Mouse (Mus musculus): Measurements from ENCODE around the gene Slc22a12.

Slc22a12 gene

DNA sequence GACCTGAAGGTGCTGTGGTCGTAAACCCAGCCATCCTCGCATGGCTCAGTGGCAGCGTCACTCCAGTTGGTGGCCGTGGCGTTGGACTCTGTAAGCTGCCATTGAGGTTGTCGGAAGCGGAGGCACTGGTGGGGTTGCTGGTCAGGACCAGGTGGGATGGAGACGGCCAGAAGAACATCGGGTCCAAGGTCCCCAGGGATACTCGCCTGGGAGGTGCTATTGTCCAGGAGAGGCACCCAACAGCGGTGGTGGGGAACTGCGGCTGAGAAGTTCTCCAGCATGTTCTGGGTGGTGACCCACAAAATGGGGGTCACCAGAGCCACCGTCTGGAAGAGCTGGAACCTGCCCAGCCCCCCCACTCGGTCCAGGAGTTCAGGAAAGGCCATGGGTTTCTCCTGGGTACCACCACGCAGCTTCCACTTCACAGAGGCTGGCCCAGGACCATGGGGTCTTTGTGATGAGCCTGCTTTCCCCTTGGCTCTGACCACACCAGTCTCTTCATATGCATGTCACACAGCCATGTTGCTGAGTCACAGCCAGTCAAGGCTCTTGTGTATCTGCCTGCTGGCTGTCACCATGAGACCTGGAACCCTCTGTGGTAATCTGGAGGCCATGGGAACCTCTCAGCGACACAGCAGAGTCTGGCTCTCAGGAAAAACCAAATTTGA lies at the start of gene Slc22a12:
TSS of gene Slc22a12 (minus strand) at position 666 of the 668 bp plus-strand sequence.
- DNase-seq (ENCODE audit: low read depth, low spot score) = no peak

DNA sequence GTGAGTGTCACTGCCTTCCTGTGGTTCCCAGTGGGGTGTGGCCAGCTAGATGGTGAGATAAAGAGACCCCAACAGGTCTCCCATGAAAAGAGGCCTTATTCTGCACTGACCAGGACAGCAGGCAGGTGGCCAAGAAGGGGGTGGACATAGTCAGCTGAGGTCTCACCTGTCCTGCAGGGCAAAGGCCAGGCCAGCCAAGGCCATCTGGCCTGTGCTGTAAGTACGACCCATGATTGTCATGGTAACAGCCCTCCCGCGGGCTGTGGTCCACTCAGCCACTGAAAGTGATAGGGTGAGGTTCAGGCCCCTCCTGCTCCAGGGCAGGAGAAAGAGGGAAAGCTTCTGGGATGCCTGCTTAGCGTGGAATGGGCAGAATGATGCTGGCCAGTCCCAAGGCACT lies 29.2 kb upstream of the Slc22a12 start:
- no peak for DNase-seq (ENCODE audit: low read depth, low spot score)

DNA sequence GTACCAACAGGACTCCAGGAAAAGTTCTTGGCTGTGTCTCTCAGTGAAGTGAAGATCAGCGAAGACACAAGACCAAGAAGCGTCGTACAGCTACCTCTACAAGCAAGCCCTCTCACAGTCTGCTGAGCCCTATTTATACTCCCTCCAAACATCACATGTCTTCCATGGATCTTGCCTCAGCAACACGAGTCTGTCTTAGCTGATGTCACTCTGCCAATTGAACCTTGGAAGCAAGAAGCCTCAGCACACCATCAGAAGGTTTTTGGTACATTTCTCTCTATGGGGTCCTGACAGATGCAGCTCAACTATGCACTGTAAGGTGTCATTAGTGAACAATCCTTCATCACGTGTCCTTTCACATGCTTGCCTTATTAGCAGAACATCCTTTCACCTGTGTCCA lies 28.6 kb upstream of the Slc22a12 start:
- DNase-seq (ENCODE audit: low read depth, low spot score) = no peak

DNA sequence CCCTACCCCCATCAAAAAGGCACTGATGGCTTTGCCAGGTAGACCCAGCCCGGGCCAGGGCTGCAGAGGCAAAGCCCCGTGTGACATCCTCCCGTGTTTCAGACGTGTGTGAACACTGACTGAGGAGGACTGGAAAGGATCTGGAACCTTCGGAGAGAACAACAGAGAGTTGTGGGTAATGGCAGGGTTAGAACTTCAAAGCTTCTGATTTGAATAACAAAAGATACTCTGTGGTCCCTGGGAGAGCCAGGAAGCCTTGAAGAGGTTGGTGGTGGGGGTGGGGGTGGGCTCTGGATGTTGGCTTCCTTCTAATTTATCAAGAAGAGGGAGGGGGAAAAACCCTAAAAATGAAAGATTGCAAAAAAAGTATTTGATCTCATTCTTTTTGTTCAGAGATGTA lies 26.7 kb upstream of the Slc22a12 start:
- no peak for DNase-seq (ENCODE audit: low read depth, low spot score)

DNA sequence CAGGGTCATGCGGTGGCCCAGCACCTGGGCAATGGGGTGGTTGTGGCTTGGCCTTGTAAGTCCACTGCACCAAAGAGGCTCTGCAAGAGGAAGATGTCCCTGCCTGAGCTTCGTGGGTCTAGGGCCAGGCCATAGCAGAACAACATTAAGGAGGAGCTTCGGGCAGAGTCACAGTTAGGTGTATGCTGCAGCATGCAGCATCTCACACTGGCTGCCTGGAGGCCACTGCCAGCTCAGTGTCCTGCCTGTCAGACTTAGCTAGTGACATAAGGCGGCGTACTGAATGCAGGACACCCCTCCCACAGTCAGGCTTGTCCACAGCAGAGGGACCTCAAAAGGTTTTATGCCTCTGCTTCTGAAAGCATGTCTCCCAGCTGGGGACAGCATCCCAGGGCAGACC lies 26.2 kb upstream of the Slc22a12 start:
- DNase-seq (ENCODE audit: low read depth, low spot score) = no peak

DNA sequence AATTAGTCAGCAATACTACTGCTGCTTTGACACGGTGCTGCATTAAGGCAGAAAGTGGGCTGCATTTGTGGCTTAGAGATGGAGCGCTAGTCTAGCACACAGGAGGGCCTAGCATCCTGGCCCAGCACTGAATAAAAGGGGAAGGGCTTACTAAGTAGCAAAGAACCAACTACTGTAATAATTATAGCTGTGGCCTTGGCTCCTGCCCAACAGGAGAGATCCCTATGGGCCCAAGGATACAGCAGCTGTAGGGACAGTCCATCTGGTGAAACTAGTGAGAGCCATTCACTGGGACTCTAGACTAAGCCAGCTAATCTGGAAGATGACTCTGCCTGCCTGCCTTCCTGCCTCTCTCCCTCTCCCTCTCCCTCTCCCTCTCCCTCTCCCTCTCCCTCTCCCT lies 23.6 kb upstream of the Slc22a12 start:
- DNase-seq (ENCODE audit: low read depth, low spot score) = no peak

DNA sequence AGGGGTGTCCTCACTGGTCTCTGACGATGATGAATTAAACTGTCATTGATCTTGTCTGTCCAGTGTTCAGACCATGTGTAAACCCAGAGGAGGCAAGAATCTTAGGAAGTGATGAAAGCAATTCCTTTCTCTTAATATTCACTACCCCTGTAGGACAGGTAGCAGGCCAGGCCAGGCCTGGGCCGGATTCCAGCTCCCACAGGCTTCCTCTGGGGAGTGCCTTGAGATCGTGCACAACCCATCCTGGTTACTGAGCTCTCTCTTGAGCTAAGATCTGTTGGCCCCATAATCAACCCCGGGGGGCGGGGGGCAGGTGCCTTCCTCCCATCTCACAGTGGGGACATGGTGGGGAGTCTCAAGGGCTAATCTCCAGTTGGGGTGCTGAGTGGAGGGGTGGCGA lies 22.3 kb upstream of the Slc22a12 start:
- DNase-seq (ENCODE audit: low read depth, low spot score) = no peak

DNA sequence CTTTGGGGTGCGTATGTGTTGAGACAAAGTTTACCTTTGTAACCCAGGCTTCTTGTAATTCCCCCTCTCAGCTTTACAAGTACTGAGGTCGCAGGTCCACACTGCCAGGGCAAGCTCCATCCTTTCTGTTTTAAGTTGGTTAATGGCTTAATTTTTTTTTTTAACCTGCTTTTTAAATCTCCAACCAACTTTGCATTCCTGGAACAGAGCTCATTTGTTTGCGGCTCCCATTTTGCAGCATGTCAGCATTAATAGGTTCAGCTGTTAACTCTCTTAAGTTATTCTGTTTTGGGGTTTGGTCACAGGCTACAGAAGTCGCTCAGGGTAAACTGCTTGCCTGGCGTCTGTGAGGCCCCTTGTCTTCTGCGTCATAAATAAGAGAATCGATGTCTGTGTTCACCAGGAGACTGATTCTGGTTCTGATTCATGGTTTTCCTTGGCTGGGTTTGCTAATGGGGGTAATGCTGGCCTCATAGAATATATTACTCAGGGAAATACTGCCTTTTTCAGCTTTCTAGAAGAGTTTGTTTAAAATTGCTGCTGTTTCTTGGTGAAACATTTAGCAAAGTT lies 17.5 kb upstream of the Slc22a12 start:
- DNase-seq (ENCODE audit: low read depth, low spot score) = no peak

DNA sequence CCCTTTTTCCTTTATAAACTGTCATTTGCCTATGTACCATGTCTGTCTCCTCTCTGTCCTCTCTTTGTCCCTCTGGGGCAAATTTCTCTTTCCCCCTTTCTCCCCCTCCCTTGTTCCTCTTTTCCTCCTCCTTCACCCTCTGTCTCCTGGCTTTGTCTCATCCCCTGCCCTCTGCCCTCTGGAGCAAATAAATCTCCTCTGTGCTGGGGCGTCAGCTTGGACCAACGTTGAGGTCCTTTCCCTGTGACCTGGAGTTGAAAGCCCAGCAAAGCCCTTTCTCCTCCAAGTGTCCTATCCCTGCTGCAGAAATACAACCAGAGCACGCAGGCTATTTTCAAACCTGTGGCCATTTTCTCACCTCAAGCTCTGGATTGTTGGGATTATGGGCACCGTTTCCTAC lies 16.7 kb upstream of the Slc22a12 start:
- no peak for DNase-seq (ENCODE audit: low read depth, low spot score)

DNA sequence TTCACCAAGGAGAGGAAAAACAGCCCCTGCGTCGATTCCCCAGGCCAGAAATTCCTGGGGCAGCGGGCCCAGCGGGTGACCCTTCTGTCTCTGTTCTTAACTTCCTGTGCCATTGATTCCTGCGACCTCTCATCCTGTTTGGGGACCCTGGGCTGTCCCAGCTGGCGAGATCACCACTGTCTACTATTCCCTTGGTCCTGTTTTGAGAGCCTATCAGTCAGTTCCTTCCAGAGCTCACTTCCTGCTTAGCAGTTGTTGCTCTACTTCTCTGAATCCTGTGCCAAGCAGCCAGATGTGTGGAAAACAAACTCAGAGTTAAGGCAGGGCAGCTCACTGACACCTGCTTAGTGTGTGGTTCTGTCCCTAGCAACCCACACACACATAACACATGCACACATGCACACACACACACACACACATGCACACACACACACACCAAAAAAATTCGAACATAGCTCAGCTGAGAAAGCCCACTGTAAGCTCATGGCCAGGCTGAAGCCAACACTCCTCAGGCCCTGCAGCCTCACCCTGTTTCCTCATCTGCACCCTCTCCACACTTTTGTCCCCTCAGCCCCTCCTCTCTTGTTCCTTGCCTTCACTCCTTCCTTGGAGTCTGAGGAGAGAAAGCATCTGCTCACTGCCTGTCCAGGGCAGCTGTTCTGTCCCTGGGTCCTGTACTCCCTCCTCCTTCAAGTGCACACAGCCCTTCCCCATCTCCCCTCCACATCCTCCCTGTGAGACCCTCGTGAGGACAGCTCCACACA lies 11.2 kb upstream of the Slc22a12 start:
- no peak for DNase-seq (ENCODE audit: low read depth, low spot score)

DNA sequence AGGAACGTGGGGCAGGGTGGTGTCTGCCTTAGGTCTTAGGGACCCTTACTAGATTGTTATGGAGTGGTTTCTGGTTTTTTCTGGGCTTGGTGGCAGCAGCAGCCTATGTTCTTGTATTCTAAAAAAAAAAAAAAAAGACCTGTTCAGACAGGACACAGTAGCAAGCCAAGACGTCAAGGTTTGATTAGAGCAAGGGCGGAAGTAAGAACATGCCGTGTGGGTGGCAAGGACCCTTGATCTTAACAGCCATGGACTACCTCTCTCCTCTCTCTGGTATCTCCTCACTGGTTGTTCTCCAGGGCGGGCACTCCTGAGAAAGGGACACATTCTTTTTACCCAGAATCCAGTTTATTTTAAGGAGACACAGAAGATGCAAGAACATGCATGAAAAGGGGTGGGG lies 10.3 kb upstream of the Slc22a12 start:
- no peak for DNase-seq (ENCODE audit: low read depth, low spot score)

DNA sequence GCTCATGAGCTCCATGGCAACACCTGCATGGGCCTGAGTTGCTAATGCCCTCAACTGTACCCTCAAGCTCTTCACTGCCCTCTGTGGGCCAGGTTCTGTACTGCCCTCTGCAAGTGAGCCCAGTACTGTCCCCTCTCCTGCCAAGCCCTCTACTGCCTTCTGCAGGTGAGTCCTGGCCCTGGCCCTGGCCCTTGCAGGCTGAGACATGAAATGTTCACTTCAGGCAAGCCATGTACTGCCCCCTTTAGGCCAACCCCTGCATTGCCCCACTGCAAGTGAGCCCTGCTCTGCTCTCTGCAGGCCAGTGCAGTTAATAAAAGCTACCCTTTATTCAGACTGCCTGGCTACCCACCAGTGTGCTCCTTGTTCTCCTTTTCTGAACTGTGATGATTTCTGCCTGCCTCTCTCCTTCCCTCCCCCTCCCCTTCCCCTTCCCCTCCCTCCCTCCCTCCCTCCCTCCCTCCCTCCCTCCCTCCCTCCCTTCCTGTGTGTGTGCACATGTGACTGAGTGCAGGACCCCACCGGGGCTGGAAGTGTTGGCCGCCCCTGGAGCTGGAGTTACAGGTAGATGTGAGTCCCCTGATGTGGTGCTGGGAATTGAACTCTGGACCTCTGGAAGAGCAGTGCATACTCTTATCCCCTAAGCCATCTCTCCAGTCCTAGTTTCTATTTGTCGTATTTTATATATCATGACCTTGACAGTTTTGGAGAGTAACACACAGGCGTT lies 9.6 kb upstream of the Slc22a12 start:
- DNase-seq (ENCODE audit: low read depth, low spot score) = no peak

DNA sequence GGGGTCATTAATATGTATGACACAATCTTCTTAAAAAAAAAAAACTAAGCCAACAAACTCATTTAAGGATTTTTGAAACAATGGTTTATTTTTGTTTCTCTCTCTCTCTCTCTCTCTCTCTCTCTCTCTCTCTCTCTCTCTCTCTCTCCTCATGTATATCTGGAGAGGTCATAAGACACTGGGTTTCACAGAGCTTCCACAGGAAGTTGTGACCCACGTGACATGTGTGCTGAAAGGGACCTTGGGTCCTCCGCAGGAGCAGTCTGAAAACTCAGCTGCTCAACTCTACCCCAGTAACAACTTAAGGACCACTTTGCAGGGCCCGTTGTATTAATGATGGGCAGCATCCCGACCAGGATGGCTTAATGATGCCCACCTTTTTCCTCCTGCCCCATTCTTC lies 8.4 kb upstream of the Slc22a12 start:
- no peak for DNase-seq (ENCODE audit: low read depth, low spot score)

DNA sequence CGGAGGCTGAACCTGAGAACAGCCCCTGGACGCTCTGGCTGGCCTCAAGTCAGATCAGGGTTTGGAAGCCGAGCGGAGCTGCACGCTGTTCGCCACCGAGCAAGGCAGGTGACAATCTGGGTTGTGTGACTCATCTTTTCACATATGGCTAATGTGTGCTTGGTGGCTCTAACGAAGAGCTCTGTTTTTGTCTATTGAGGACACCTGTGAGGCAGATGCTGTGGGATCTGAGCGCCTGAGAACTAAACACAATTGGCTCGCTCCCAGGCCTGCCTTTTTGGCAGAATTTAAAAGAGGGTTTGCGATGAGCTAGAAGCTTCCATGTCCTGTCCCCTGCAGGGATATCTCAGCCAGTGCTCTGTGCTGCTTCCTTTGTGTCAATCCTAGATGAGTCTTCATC lies 6.7 kb upstream of the Slc22a12 start:
- no peak for DNase-seq (ENCODE audit: low read depth, low spot score)

DNA sequence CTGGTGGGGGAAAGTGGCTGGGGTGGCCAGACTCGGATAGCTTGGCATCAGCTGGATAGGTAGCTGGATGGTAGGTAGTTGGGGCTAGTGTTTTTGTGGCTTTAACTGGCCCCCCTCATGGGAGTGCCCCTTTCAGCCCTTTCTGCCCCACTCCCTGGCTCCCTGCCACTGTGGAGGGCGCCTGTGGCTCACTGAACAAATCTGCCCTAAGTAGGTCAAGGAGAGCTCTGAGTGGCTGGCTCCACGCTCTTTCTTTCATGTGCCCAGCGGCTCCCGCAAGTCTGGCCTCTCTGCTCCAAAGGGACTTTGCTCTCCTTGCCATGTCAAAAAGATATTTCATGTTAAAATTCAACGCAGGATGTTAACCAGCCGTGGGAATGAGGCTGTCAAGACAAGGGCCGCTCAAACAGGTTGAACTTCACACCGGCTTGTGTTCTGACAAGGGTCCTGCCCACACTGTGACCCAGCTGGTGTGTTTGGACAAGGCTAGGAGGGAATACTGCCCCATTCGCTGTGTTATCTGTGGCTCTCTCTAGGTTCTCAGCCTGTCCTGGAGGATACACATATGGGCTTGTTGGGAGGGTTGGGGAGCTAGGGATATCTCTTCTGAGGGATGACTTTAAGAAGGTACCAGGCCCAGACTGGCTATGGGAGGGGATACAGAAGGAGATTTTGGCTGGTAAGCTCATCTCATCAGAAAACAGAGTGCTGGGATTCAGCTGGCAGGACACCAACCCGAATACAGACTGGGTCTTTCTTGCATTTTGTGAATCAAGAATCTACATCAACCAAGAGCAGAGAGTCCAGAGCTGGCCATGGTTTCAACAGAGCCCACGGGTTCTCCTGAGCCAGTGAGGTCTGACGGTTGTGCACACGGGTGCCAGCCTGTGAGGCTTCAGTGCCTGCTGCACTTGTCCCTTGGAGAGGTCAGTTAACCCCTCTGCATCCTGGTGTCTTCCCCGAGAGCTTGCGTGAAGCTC lies 5.9 kb upstream of the Slc22a12 start:
- no peak for DNase-seq (ENCODE audit: low read depth, low spot score)

DNA sequence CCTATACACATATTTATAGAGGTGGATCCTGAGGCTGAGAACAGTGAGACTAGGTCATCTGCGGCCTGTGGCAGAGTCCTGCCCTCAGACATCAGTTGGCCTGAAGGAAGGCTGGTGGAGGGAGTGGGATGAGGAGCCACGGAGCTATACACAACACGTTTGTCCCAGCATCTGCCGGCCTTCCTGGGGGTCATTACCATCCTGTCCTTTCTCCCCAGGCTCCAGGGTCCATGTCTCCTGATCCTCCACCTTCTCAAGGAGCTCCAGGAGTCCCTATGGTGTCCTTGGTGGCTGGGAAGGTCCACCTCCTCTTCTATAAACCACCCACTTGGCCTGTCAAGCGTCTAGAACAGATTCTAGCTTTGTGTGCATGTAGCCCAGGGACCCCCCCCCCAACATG lies 5.0 kb upstream of the Slc22a12 start:
- DNase-seq (ENCODE audit: low read depth, low spot score) = no peak

DNA sequence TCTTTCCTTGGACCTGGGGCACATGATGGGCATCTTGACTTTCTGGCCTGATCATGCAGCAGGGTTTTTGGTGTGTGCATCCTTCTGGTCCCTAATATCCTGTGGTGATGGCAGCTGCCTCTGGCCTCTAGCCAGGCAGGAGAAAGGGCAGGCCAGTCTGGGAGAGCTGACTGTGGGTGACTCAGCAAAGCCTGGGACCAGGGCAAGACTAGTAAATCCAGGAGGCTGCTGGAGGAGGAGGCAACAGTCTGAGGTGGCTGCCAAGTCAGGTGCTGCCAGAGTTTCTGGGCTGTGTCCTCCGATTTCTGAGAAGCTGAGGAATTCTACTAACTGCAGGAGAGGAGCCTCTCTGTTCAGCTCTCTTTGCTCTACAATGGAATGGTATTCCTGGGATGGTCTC lies 3.3 kb upstream of the Slc22a12 start:
- no peak for DNase-seq (ENCODE audit: low read depth, low spot score)

DNA sequence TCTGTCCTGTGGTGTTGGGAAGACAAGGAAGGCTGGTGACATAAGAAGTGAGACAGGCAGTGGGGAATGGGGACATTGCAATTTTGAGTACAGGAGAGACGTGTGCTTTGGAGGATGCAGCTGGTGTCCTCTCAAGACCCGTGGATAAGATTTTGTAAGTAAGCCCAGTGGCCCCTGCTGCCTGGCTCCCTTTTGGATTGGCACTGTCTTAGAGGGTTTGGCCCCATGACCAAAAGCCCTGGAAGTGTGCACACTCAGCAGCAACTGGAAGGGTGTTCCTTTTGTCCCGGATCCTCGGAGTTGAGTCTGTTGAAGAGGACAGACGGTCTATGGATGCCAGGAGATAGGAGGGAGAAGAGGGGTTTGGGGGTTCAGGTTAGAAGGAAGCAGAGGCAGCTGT lies 2.6 kb upstream of the Slc22a12 start:
- no peak for DNase-seq (ENCODE audit: low read depth, low spot score)

DNA sequence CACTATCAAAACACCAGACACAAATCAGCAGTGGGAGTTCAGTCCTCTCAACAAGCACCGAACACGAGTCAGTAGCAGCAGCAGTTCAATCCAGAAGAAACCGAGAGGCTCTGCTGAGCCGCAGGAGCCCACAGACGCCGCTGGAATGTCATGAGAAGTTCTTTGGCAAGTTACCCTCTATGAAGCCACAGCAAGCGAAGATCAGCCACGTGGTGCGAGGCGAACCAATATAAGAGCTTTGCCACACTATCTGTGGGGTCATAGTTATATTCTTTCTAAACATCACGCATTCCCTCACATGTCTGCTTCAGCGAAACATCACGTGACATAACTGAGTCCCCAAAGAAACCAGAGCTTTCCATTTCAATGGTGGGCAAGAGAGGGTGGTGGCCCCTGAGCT lies 1.9 kb upstream of the Slc22a12 start:
- no peak for DNase-seq (ENCODE audit: low read depth, low spot score)

DNA sequence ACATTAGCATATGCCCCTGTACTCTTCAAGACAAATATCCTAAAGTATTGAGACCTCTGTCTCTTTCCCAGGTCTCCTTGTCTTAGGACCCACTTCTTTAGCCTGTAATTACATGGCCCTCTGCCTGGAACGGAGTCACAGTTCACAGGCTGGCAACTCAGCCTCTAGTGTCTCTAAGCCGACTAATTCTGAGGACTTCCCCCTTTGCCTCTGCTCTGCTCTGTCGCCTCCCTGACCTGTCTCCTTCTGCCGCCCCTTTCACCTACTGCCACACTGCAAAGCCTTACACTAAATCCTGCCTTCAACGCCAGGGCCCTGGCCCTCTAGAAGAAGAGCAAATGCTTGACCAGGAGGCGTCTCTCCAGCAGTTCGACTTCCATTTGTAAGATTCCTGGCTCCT lies 686 bp upstream of the Slc22a12 start:
- DNase-seq (ENCODE audit: low read depth, low spot score) = no peak

DNA sequence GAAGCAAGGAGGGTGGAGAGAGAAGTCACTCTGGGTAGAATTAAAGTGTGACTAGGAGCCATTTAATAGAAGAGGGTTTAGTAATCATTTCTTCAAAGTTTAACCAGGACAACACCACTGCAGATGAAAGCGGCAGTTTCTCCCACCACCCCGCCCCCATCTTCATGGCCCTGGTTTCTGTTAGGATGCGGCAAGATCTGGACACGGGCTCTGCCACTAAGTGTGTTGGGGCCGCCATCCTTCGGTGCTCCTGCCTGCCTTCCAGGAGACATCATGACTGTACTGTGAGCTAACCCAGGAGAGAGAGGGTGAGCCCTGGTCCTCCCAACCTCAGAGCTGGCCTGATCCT lies 177 bp upstream of the Slc22a12 start:
- DNase-seq (ENCODE audit: low read depth, low spot score) = no peak
